Mouse (Mus musculus) Patski (cell line): Measurements from ENCODE around the gene Rnf123. TPM values are rescaled to one million over a fixed set of nuclear protein-coding genes. Genes with fewer than 3 reads are reported as not detected.

Experiments used
- ATAC-seq: fragments of 100-300 bp; one replicate; pipeline ENCODE4 v1.8.0; 2021
- CTCF ChIA-PET: fragments of 350-600 bp; sonication (Branson Sonifier 250); formaldehyde crosslinking; loops from one replicate; lab custom pipeline; 2022; ENCODE audit warnings: inconsistent platforms; lab: Charles Lee
- POLR2A ChIA-PET: fragments of 350-600 bp; sonication (Branson Sonifier 250); formaldehyde crosslinking; loops from one replicate; lab custom pipeline; 2022; ENCODE audit warnings: antibody characterized with exemption, inconsistent platforms; lab: Charles Lee
- DNase-seq: peaks from one replicate; pipeline ENCODE4 v3.0.0-alpha.2; 2011; ENCODE audit warnings: low read depth, low spot score
- H3K27me3 ChIP-seq: fragments of 371-371 bp; one replicate; pipeline ENCODE4 v1.5.1; 2021
- CTCF ChIP-seq: fragments of 100-300 bp; IDR thresholded peaks from one replicate; pipeline ENCODE4 v1.5.1; 2021
- in situ Hi-C: fragments of 300-500 bp; cut with MboI; formaldehyde crosslinking; loops from 3 replicates; pipeline ENCODE4 v1.11.1; 2018; ENCODE audit warnings: low pct_unique_long_range_greater_than_20kb, mixed read lengths
- polyA plus RNA-seq: library from polyadenylated mRNA; unstranded; gene quantifications from one replicate; pipeline ENCODE4 v1.2.3, GENCODE M21; 2021

Gene Rnf123
- polyA plus RNA-seq, 1 experiment from 2014 or later = 52.2 TPM

DNA sequence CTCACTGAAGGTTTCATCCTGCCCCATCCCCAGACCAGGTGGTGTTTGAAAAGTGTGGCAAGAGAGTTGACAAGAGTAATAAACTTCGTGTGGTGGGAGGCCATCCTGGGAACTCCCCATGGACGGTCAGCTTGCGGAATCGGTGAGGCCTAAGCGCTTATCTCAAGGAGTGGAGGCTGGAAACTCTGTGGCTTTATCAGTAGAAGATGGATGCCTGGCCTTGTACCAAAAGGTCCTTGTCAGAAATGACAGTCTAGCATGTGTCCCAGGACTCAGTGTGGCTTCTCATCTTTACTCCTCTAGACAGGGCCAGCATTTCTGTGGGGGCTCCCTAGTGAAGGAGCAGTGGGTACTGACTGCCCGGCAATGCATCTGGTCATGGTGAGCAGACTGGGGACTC lies 415 bp upstream of the Rnf123 start:
- ATAC-seq (no peak), DNase-seq (no peak)
- POLR2A ChIA-PET = no interaction called here
- no peak for TF ChIP-seq CTCF
- CTCF ChIA-PET = no interaction called here
- H3K27me3 ChIP-seq = no peaks in the 10 kb centered on the region
- in situ Hi-C loops = no loop called here

DNA sequence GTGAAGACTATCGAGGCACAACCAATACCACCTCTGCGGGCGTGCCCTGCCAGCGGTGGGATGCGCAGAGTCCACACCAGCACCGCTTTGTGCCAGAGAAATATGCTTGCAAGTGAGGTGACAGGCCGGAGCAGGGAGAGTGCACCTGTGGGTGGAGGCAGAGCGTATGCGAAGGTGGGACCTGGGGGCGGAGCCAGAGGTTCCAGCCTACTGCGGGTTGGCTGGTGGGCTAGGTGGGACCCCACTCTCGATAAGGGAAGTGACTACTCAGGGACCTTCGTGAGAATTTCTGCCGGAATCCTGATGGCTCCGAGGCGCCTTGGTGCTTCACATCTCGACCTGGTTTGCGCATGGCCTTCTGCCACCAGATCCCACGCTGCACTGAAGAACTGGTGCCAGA lies 597 bp downstream of the Rnf123 start:
- H3K27me3 ChIP-seq = no peaks in the 10 kb centered on the region
- in situ Hi-C loops = no loop called here
- POLR2A ChIA-PET = no interaction called here

DNA sequence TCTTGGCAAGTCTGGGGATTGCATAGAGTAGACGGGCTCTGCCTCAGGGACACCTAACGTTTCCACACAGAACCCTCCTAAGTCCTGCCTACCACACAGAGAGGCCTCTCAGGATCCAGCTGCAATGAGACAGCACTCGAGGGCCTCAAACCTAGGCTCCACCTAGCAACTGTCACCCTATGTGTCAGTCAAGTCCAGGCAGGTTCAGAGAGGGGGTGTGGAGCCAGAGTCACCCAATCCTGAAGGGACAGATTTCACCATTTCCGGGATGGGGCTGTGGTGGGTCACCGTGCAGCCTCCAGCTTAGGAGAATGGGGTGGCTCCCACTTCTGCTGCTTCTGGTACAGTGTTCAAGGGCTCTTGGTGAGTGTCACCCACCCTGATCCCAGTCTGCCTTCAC lies 3.0 kb downstream of the Rnf123 start, which contains the start of gene Mst1:
TSS of gene Mst1 (plus strand) at position 269 of the 400 bp plus-strand sequence.
- ChIA-PET POLR2A (interaction anchor here (1.5 kb wide), 1 partner anchor 10 kb away, joined by 4 read pairs; no protein-coding TSS in a partner anchor), CTCF (no interaction called here)
- ATAC-seq = no peak
- DNase-seq = no peak
- TF ChIP-seq CTCF = no peak
- in situ Hi-C loops = no loop called here
- H3K27me3 ChIP-seq = no peaks in the 10 kb centered on the region

More for the DNA sequence above, 597 bp downstream of the Rnf123 start:
- ATAC-seq (no peak), DNase-seq (no peak)
- CTCF ChIA-PET = no interaction called here
- TF ChIP-seq CTCF = no peak

DNA sequence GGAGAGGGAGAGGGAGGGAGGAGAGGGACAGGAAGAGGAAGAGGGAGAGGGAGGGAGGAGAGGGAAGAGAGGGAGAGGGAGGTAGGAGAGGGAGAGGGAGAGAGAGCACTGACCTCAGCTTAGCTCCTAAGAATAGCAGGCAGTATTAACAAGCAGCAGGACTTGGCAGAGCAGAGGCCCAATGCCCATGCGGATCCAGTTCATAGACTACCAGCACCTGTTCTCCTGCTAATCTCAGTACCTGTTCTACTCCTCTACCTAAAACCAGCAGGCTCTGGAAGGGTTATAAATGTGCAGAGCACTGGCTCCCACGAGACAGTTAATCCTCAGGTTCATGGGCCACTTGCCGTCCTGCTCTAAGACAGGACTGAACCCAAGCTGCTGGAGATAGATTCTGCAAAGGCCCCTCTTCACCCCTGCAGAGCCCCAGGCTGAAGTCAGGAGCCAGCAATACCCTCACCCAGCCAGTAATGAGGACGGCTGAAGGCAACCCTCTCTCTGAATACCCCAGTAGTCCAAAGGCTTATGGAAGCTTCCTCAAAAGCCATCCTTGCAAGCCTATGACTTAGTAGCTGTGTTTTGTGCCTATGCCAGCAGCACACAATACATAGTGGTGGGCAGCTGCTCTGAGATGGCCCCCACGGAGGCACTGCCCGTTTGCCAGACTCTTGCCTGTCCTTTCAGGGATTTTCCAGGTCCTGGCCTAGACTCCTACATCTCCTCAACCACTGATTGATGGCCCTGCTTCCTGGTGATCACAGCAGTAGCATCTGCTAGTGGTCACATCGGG lies 9.8 kb downstream of the Rnf123 start:
- ChIA-PET POLR2A (no interaction called here), CTCF (no interaction called here)
- ATAC-seq = no peak
- no peak for DNase-seq
- TF ChIP-seq CTCF = no peak
- in situ Hi-C loops = no loop called here
- H3K27me3 ChIP-seq = no peaks in the 10 kb centered on the region

DNA sequence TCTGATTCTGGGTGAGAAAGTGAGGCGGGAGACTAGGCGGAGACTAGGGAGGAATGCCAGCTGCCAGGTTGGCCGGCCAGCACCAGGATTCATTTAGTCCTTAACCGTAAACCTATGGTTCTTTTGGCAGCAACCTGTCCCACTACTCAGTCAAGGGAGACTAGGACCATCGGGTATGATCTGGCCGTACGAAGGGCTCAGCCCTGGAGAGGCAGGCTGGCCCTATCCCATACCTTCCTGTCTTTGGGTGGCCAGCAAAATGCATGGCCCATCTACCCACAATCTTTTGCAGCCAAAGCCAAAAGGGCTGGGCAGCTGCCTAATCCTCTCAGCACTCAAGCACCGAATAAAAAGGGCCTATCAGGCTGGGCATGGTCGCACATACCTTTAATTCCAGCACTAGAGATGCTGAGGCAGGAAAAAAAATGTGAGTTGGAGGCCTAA lies 10.6 kb downstream of the Rnf123 start:
- POLR2A ChIA-PET = no interaction called here
- CTCF ChIA-PET = no interaction called here
- in situ Hi-C loops = no loop called here
- no peak for DNase-seq
- no peaks in the 10 kb centered on the region for H3K27me3 ChIP-seq
- no peak for ATAC-seq
- no peak for TF ChIP-seq CTCF

DNA sequence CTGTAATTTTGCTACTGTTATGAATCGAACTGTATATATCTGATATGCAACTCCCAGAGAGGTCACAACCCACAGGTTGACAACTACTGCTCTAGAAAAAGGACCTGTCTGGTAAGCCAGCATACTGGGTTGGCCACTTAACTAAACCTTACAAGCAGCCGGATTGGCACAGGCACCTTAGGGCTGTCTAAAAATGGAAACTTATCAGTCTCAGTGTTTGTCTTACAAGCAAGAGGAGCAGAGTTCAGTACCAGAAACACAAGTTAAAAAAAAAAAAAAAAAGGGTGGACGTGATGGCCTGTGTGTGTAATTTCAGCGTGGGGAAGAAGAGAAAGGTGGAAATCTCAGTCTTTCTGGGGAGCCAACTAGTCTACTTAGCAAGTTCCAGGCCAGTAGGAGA lies 11.3 kb downstream of the Rnf123 start:
- TF ChIP-seq CTCF = no peak
- DNase-seq (no peak), ATAC-seq (no peak)
- CTCF ChIA-PET = no interaction called here
- POLR2A ChIA-PET = no interaction called here
- in situ Hi-C loops = no loop called here
- H3K27me3 ChIP-seq = no peaks in the 10 kb centered on the region

DNA sequence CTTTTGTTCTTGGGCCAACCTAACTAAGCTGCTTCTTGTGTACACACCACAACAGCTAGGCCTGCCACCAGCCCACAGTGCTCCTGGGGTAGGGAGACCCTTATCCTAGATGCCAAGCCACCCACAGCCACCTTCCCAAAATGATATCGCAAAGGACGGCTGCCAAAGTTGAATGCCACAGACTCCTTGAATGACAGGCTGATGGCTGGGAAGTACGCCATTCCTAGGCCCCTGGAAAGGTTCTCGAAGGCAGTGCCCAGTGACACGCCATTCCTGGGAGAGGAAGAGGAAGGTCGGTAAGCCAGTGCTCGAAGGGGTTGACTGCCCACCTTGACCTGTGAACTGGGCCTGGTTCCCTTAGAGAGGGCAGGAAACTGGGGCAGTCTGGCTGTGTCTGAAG lies 13.6 kb downstream of the Rnf123 start:
- POLR2A ChIA-PET = interaction anchor here (1.1 kb wide), 1 partner anchor 9 kb away, joined by 4 read pairs; no protein-coding TSS in a partner anchor
- no peak for TF ChIP-seq CTCF
- H3K27me3 ChIP-seq = no peaks in the 10 kb centered on the region
- CTCF ChIA-PET = interaction anchor here (1.2 to 2.6 kb wide), 2 partner anchors 9 to 14 kb away, joined by 3 to 8 read pairs; no protein-coding TSS in a partner anchor
- no peak for DNase-seq
- no peak for ATAC-seq
- in situ Hi-C loops = no loop called here

DNA sequence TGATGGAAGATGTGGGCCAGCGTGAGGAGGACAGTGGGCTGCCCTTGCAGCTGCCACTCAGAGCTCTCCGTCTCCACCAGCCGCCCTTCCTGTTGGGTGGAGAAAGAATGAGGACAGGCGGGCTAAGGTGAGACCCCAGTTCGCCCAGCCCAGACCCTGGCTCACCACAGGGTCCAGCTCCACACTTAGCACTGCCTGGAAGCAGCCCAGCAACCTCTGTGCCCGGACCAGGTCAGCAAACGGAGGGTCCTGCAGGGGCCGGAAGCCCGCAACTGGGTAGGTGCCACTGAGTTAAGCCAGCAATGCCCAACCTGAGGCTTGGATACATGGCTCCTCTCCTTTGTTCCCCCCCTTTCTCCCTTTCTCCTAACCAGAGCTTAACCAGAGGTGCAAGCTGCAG lies 14.1 kb downstream of the Rnf123 start:
- ChIA-PET CTCF (interaction anchor here (1.2 to 3.7 kb wide), 3 partner anchors 9 to 164 kb away, joined by 3 to 14 read pairs (median 8); partner anchors contain the start of gene Mst1r), POLR2A (no interaction called here)
- no peak for ATAC-seq
- in situ Hi-C loops = no loop called here
- H3K27me3 ChIP-seq = no peaks in the 10 kb centered on the region
- DNase-seq = no peak
- no peak for TF ChIP-seq CTCF

DNA sequence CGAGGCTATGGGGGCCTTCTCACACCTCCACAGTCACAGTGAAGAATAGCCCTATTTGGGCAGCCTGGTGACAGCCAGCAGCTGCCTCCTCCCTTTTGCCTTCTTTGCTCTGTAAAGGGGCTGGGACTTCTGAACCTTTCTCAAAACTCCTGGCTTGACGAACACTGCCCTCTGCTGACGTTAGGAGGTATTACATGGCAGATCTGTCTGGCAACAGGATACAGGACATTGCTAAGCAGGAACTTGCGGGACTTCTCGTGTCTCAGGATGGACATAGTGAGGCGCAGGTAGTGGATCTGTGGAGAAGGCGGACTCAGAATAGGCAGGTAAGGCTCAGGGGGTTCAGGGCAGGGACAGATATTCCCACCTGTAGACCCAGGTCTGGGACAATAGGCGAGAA lies 15.2 kb downstream of the Rnf123 start:
- in situ Hi-C loops = no loop called here
- DNase-seq (peak; percentile 31), ATAC-seq (peak; percentile 49)
- ChIA-PET POLR2A (no interaction called here), CTCF (interaction anchor here (0.9 to 3.7 kb wide), 9 partner anchors 9 to 162 kb away, joined by 3 to 14 read pairs (median 5); partner anchors contain the start of genes Amigo3 and Mst1r)
- no peaks in the 10 kb centered on the region for H3K27me3 ChIP-seq
- TF ChIP-seq CTCF = no peak

DNA sequence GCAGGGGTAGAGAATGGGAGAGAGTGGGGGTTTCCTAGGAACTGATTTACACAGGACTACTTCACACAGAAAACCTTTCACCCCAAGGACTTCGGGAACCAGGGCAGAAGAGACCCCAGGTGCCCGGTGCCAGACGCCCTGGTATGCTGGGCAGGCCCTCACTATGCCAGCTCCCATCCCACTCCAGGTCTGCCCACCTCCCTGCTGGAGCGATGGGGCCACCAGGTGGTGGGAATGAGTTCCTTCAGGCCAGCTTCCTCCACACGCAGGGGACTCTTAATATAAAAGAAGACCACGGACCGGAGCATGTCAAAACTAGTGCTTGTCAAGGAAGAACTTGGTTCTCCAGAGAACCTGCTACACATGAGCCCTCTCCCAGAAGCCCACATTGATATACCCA lies 15.9 kb downstream of the Rnf123 start:
- in situ Hi-C loops = no loop called here
- ATAC-seq (no peak), DNase-seq (no peak)
- POLR2A ChIA-PET = no interaction called here
- CTCF ChIA-PET = interaction anchor here (0.9 to 3.7 kb wide), 11 partner anchors 9 to 162 kb away, joined by 3 to 14 read pairs (median 5); partner anchors contain the start of genes Amigo3 and Mst1r
- no peaks in the 10 kb centered on the region for H3K27me3 ChIP-seq
- no peak for TF ChIP-seq CTCF

DNA sequence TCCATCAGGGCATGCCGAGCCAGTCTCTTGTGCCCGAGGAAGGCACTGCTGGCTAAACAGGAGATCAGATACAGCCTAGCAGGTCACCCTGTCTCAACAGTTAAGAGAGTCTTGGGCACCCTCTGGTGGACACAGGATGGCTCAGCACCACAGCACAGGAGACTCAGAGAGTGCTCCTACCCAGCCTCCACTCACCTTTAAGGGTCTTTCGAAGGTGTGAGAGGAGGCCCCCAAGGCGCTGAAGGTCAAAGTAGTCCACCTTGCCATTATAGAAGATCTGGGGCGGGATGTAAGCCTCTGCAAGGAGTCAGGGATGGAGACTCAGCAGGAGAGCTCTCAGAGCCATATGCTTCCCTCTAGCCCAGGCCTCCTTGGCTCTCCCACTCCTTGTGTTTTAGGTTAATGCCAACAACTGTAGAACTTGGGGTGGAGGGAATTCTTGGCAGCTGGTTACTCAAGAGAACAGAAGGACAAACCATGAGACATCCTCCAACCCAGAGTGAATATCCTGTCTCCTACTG lies 17.6 kb downstream of the Rnf123 start:
- ChIA-PET CTCF (interaction anchor here (0.7 to 3.7 kb wide), 4 partner anchors 10 to 160 kb away, joined by 3 to 14 read pairs (median 4); partner anchors contain the start of gene Mst1r), POLR2A (no interaction called here)
- DNase-seq (no peak), ATAC-seq (no peak)
- in situ Hi-C loops = no loop called here
- H3K27me3 ChIP-seq = no peaks in the 10 kb centered on the region
- TF ChIP-seq CTCF = no peak
